Mouse (Mus musculus) C2C12 (cell line): Measurements from ENCODE around the gene Ift43.

Experiments used
- CTCF ChIP-seq: IDR thresholded peaks from one replicate; pipeline ENCODE4 v1.5.1; 2011; ENCODE audit not compliant: control insufficient read depth, insufficient read depth, insufficient read length
- MAX ChIP-seq: IDR thresholded peaks from one replicate; pipeline ENCODE4 v1.6.1; 2011; ENCODE audit warnings: mild to moderate bottlenecking, control low read depth
- USF1 ChIP-seq: IDR thresholded peaks from one replicate; pipeline ENCODE4 v1.6.1; 2011; ENCODE audit warnings: low read depth, mild to moderate bottlenecking, control low read depth, moderate library complexity

DNA sequence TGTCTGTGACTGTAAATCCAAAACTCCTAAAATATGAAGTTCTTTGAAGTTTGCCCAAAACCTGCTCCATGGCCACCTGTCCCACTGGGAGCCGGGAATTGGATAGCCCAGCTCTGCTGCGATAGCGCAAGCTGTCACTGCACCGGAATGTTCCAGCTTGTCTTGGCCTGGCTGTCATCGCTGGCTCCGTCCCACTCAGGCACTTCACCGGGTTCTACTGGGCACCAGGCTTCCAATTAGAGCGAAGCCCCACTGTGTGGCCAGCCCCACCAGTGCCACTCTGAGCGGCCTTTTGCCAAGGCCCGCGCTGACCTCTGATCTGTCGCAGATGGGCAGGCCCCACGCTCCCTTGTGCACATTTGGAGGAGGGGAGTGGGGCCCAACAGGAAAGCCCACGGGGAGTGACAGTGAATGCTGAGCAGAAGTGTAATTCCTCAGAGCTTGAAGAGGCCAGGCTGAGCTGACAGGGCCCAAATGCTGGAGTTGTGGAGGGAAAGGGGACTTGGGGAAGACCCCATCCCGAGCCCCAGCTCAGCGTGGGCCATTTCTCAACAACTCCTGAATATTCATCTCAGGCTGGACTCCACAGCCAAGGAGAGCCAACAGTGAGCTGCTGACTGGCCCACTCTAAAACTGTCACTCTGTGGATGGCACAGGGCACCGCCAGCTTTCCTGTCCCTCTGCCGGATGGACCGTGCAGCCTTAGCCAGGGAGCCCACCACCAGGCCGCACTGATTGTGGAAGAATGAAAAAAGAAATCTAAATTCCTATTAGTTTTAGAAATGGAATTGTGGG lies 76.5 kb downstream of the Ift43 start:
- no peak for TF ChIP-seq USF1
- no peak for TF ChIP-seq CTCF
- TF ChIP-seq MAX = no peak
